In genomic region chr15:84405759-84406158, GRCm38 (mm10) we compare ENCODE assay signal across 17 mouse cellular contexts. TPM values are rescaled to one million over a fixed set of nuclear protein-coding genes. Genes with fewer than 3 reads are reported as not detected.
"Had no signal": no experiment of that assay in that cellular context is flagged by ENCODE, and none has a peak within 500 bp of the region (broad histone marks: within the 10 kb centered on the region; RNA-seq: fewer than 3 reads in every experiment).

No protein-coding gene starts in this region.

- H3K36me3 ChIP-seq: neural tube, embryonic 13.5 days; neural tube, embryonic 15.5 days; stomach, embryonic 15.5 days had no signal

- H3K9me3 ChIP-seq: neural tube, embryonic 13.5 days; neural tube, embryonic 15.5 days; stomach, embryonic 15.5 days had no signal

- H3K9ac ChIP-seq: neural tube, embryonic 13.5 days; neural tube, embryonic 15.5 days; stomach, embryonic 15.5 days had no signal

- H3K4me2 ChIP-seq: neural tube, embryonic 13.5 days; neural tube, embryonic 15.5 days; stomach, embryonic 15.5 days had no signal

- DNase-seq: retina, postnatal 1 day; right cerebral cortex, adult 18-20 months; right cerebral cortex, postnatal 14 days; right cerebral cortex, postnatal 25 days; right cerebral cortex, postnatal 4 days; spleen, adult 18-20 months; thymus, adult 18-20 months; thymus, adult 2 months; thymus, postnatal 14 days; thymus, postnatal 25 days; thymus, postnatal 36 days; thymus, postnatal 4 days had no signal

- H3K4me3 ChIP-seq: neural tube, embryonic 13.5 days; neural tube, embryonic 15.5 days; stomach, embryonic 15.5 days had no signal

- H3K27me3 ChIP-seq: stomach, embryonic 15.5 days had no signal

- H3K27ac ChIP-seq: neural tube, embryonic 15.5 days; stomach, embryonic 15.5 days; stomach, postnatal 0 days had no signal

- H3K4me1 ChIP-seq: stomach, embryonic 15.5 days had no signal

RNA-seq across cellular contexts. Expression of gene Shisal1, which starts 41.1 kb away (rescaled TPM):
- total RNA-seq: neutrophil, adult 5-6 weeks had no signal
